Mouse (Mus musculus) CD8-positive naive resting alpha-beta T cell, adult 57 days (primary cell): ENCODE measurements around the gene Slc29a4. TPM values are rescaled to one million over a fixed set of nuclear protein-coding genes. Genes with fewer than 3 reads are reported as not detected.

ENCODE experiments used
- total RNA-seq: library from RNA; stranded (reverse); gene quantifications from one replicate; pipeline ENCODE4 v1.2.4, GENCODE M21; 2023

The Slc29a4 gene
- 0.43 TPM for total RNA-seq

GRCm38 (mm10) chr5:142692248-142692647, at the start of gene Slc29a4:
Gene Slc29a4 (plus strand): TSS chr5:142692512.

Other genes with a start within 250 kb of the Slc29a4 start
- gene Ap5z1, start 228.6 kb upstream of the Slc29a4 start, total RNA-seq = 37.8 TPM
- gene Papolb, start 162.4 kb upstream of the Slc29a4 start, total RNA-seq = not detected
- not detected for gene Radil, start 141.4 kb upstream of the Slc29a4 start, total RNA-seq
- gene Mmd2, start 83.7 kb upstream of the Slc29a4 start, total RNA-seq = not detected
- 60.9 TPM for gene Wipi2, start 64.8 kb upstream of the Slc29a4 start, total RNA-seq
- gene Tnrc18, start 125.2 kb downstream of the Slc29a4 start, total RNA-seq = 99.5 TPM
- gene Fbxl18, start 202.9 kb downstream of the Slc29a4 start, total RNA-seq = 7.7 TPM
- gene Actb, start 214.2 kb downstream of the Slc29a4 start, total RNA-seq = 8,303 TPM